Mouse (Mus musculus): ENCODE data around the gene Lgr6.

- TF ChIP-seq POLR2A (IDR thresholded peaks at IDR 0.05; ENCODE audit: low read depth, low read length), result no peak
- TF ChIP-seq CTCF (IDR thresholded peaks at IDR 0.05; ENCODE audit: extremely low read depth, insufficient read depth, insufficient read length, insufficient replicate concordance), result no peak
Observed at GRCm38 (mm10) chr1:135096312-135096711, 8.8 kb downstream of the Lgr6 start.
